Mouse (Mus musculus) stomach, embryonic 14.5 days (tissue): ENCODE measurements at regions not wholly inside any gene's neighbourhood (a gene's known extent, or its start where the extent isn't known, plus 50 kb on each side); places are given as distances from the start of the nearest gene placed in this dataset.

ENCODE experiments used
- ATAC-seq: fragments of 200-750 bp; cut with Nextera tagmentation; 2 replicates; pipeline ENCODE4 v1.8.0; 2017; ENCODE audit warnings: low read depth, moderate TSS enrichment; ENCODE audit not compliant: insufficient number of reproducible peaks, insufficient read depth, low FRiP score
- H3K27ac ChIP-seq: fragments of 300-500 bp; sonication (generic); 2 replicates; pipeline ENCODE4 v1.5.1; 2014; ENCODE audit warnings: mild to moderate bottlenecking, low read length, moderate library complexity, mixed read lengths
- H3K27me3 ChIP-seq: fragments of 300-500 bp; sonication (generic); 2 replicates; pipeline ENCODE4 v1.6.1; 2014; ENCODE audit warnings: low read length, control low read depth, mixed read lengths; ENCODE audit not compliant: control insufficient read depth, insufficient read depth
- H3K36me3 ChIP-seq: fragments of 300-500 bp; sonication (generic); 2 replicates; pipeline ENCODE4 v1.6.1; 2014; ENCODE audit warnings: mild to moderate bottlenecking, control low read depth, low read length, moderate library complexity, mixed read lengths; ENCODE audit not compliant: control insufficient read depth, insufficient read depth
- H3K4me1 ChIP-seq: fragments of 300-500 bp; sonication (generic); 2 replicates; pipeline ENCODE4 v1.6.1; 2014; ENCODE audit warnings: low read length, control low read depth, mixed read lengths; ENCODE audit not compliant: control insufficient read depth, insufficient read depth
- H3K4me2 ChIP-seq: fragments of 300-500 bp; sonication (generic); replicated peaks from 2 replicates; pipeline ENCODE4 v1.6.1; 2014; ENCODE audit warnings: low read depth, low read length, control low read depth
- H3K4me3 ChIP-seq: fragments of 300-500 bp; sonication (generic); 2 replicates; pipeline ENCODE4 v1.5.1; 2014; ENCODE audit warnings: low read depth, low read length, control low read depth
- H3K9ac ChIP-seq: fragments of 300-500 bp; sonication (generic); replicated peaks from 2 replicates; pipeline ENCODE4 v1.6.1; 2014; ENCODE audit warnings: low read depth, mild to moderate bottlenecking, control low read depth, low read length, moderate library complexity, mixed read lengths
- H3K9me3 ChIP-seq: fragments of 300-500 bp; sonication (generic); 2 replicates; pipeline ENCODE4 v1.6.1; 2016; ENCODE audit warnings: low read depth, low read length, control low read depth; ENCODE audit not compliant: control insufficient read depth
- WGBS: fragments of 180-500 bp; shearing (Covaris S2); extraction: QIAGEN DNeasy Blood & Tissue Kit; methylation state at CpG from one replicate; pipeline ENCODE4 v1.1.7; 2014; 5-methylcytosine and 5-hydroxymethylcytosine counted together

DNA sequence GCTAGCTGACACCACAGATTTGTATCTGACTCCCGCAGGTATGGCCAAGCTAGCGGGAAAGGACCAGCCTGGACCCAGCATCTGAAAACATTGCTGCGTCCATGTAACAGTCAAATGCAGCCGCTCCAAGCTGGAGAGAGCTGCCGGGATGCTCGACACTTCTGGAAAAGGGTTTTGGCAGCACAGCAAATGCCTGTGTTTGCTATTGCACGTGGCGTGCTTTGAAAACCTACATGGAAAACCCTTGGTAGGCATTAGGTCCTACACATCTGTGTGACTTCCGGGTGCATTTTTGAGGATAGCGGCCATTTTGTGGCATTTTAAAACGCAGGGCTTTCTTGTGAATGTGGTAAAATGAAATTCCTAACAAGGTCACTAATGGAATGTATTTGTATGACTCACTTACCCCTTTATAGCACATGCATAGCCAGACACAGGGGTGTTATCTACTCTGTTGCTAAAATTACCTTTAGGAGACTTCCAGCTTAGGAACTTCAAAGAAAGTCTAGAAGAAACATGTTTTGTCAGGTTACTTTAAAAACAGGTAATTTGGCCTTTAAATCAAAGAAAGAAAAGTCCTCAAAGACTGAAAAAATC lies 345.9 kb upstream of the Gm11114 start:
- Histone ChIP-seq H3K4me2 (no peak overlapping the region), H3K9ac (no peak overlapping the region), H3K27ac (no peak overlapping the region), H3K27me3 (no peaks in the 10 kb centered on the region), H3K9me3 (no peaks in the 10 kb centered on the region), H3K36me3 (no peaks in the 10 kb centered on the region), H3K4me3 (no peak overlapping the region), H3K4me1 (no peaks in the 10 kb centered on the region)
- 93% methylated on average over 11 of the region's 11 CpGs for WGBS
- ATAC-seq, result no peak

DNA sequence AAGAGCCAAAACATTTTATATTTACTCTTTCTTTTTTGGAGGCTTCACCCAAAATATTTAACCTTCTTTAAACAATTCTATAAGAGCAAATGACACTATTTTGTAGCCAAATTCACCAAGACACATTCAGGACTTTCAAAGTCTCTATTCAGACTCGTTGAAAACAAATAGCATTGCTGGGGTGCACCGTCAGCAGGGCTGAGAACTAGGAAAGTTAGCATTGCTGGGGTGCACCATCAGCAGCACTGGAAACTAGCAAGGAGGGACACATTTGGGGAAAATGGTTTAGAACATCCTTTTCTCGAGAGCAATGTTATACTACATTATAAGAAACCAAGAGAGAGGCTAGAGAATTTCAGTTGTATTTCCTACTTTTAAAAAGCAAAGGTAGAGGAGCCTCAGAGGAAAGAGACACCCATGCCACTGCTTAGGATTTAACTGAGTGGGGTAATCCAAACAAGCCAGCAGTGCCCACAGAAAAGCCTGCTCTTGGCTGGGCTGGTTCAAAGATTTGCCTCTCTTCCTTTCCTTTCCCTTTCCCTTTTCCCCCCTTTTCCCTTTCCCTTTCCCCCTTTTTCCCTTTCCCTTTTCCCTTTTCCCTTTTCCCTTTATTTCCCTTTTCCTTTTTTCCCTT lies 342.5 kb upstream of the Gm11114 start:
- H3K4me1 ChIP-seq, result no peaks in the 10 kb centered on the region
- no peaks in the 10 kb centered on the region for H3K36me3 ChIP-seq
- ATAC-seq, result no peak
- H3K27me3 ChIP-seq, result no peaks in the 10 kb centered on the region
- WGBS, result 84% methylated on average over 3 of the region's 3 CpGs
- no peak overlapping the region for H3K4me2 ChIP-seq
- H3K9me3 ChIP-seq, result no peaks in the 10 kb centered on the region
- H3K9ac ChIP-seq, result no peak overlapping the region
- H3K27ac ChIP-seq, result no peak overlapping the region
- H3K4me3 ChIP-seq, result no peak overlapping the region

DNA sequence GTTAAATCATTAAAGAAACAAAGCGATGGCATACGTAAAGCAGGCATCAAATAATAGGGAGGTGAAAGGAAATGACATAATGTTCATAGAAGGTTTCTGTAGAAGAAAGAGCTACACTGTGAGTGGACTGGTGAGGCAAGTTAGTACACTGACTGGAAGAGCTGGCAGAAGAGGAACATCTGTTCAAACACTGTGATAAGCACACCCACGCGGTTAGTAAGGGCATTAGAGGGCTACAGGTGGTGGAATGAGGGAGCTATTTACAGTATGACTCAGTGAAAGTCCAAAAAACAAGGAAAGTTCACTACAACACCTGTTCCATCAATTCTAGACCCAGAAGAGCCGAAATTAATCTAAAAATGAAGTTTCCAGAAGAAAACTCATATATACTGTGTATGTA lies 335.1 kb upstream of the Gm11114 start:
- Histone ChIP-seq H3K9me3 (no peaks in the 10 kb centered on the region), H3K27me3 (no peaks in the 10 kb centered on the region), H3K4me1 (no peaks in the 10 kb centered on the region), H3K36me3 (no peaks in the 10 kb centered on the region), H3K27ac (no peak overlapping the region), H3K4me3 (no peak overlapping the region), H3K9ac (no peak overlapping the region), H3K4me2 (no peak overlapping the region)
- no peak for ATAC-seq
- 81% methylated on average over 5 of the region's 5 CpGs for WGBS

DNA sequence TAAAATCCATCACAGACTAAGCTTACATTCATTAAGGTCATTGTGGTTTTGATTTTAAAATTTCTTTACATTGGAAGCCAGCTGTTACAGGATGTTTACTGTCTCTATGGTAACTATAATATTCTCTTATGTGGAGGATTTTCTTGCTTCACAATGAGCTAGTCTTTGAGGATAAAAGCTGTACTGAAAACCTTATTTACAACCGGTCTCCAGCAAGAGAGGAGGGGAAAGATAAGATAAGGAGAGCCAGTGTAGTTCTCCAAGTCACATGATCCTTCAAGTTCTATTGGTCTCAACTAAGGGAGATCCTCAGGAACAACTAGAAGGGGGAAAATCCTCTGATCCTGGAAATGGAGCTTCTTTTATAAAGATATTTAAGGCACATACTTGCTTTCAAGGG lies 309.2 kb upstream of the Gm11114 start:
- Histone ChIP-seq H3K27ac (no peak overlapping the region), H3K4me1 (no peaks in the 10 kb centered on the region), H3K27me3 (no peaks in the 10 kb centered on the region), H3K9me3 (no peaks in the 10 kb centered on the region), H3K36me3 (no peaks in the 10 kb centered on the region), H3K9ac (no peak overlapping the region), H3K4me3 (no peak overlapping the region), H3K4me2 (no peak overlapping the region)
- WGBS, result 20% methylated on average over 1 of the region's 1 CpGs
- 0 out of 2 replicates have a peak, but pooled peaks have one; percentile 49 for ATAC-seq

DNA sequence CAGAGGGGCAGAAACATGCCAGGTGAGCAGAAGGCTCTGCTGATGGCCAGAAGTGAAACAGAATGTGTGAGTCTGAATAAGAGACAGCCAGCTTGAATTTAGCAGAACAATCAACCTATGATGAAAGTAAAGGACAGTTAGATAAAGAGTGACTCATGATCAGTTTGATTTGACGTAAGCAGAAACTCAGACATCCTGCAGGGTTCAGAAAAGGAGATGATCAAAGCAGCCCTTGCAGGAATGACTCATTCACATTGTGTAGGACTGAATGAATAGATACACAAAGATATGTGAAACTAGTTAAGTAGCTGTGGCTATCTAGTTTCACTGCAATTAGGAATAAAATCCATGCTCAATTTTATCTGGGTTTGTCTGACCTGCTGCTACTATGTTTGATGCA lies 301.2 kb upstream of the Gm11114 start:
- ATAC-seq, result no peak
- H3K9ac ChIP-seq, result no peak overlapping the region
- no peaks in the 10 kb centered on the region for H3K36me3 ChIP-seq
- no peaks in the 10 kb centered on the region for H3K4me1 ChIP-seq
- H3K27ac ChIP-seq, result no peak overlapping the region
- H3K4me3 ChIP-seq, result no peak overlapping the region
- H3K27me3 ChIP-seq, result no peaks in the 10 kb centered on the region
- H3K4me2 ChIP-seq, result no peak overlapping the region
- H3K9me3 ChIP-seq, result no peaks in the 10 kb centered on the region
- WGBS, result 68% methylated on average over 1 of the region's 1 CpGs

DNA sequence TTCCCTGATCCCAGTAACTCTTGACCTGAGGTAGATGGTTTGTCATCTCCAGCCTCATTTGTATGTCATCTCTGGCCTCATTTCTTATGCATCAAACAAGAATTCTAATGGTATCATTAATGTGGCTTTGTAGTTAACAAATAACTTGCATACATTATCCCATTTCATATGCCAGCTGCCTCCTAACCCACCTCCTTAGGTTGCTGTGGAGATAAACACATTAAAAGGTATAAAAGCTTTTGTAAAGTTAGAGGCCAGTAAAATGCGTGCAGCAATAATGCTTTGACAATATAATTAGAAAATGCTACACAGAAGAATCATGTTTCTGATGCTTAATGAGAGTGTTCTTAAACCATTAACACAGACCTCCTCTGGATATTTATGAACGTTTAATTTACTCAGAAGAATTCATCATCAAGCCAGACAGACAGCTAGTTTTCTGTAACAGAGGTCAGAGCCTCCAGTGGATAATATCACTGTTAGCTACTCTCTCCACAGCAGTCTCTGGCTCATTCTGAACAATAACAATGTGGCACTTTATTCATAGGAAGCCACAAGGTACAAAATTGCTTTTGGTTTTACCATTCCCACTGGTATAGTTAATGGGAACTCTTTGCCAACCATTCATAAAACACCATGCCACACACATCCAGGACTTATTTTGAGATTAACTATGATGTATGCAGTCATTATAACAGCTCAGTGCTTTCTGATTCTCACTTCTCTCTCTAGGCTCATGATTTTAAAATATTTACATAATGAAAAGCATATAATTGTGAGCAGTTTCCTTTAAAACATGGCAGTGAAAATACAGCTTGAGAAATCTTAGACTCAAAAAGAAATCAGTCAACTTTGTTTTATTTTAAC lies 264.2 kb upstream of the Gm11114 start:
- Histone ChIP-seq H3K36me3 (no peaks in the 10 kb centered on the region), H3K9me3 (no peaks in the 10 kb centered on the region), H3K4me2 (no peak overlapping the region), H3K4me1 (no peaks in the 10 kb centered on the region), H3K4me3 (no peak overlapping the region), H3K27ac (no peak overlapping the region), H3K9ac (no peak overlapping the region), H3K27me3 (no peaks in the 10 kb centered on the region)
- WGBS, result 57% methylated on average over 2 of the region's 2 CpGs
- no peak for ATAC-seq

DNA sequence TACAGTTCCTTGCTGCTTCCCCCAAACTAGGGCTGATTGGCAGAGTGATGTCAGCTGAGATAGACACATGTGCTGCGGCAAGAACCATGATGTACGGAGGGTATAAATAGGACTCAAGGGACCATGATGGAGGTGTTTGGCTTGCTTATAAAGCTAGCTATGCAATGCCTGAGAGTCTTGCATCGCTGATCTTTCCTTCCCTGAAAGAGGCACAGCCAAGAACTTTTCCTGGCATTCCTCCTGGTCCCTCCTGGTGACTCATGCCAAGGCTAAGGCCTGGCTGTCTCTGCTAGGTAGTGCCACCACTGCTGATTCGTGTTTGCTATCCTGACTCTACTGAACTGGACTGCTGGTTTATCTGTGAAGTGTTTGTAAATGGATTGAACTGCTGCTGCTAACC lies 260.0 kb upstream of the Gm11114 start:
- H3K4me1 ChIP-seq, result no peaks in the 10 kb centered on the region
- H3K36me3 ChIP-seq, result no peaks in the 10 kb centered on the region
- H3K27ac ChIP-seq, result no peak overlapping the region
- no peak overlapping the region for H3K9ac ChIP-seq
- no peak overlapping the region for H3K4me3 ChIP-seq
- no peaks in the 10 kb centered on the region for H3K9me3 ChIP-seq
- H3K4me2 ChIP-seq, result no peak overlapping the region
- H3K27me3 ChIP-seq, result no peaks in the 10 kb centered on the region
- no peak for ATAC-seq
- 77% methylated on average over 4 of the region's 4 CpGs for WGBS

DNA sequence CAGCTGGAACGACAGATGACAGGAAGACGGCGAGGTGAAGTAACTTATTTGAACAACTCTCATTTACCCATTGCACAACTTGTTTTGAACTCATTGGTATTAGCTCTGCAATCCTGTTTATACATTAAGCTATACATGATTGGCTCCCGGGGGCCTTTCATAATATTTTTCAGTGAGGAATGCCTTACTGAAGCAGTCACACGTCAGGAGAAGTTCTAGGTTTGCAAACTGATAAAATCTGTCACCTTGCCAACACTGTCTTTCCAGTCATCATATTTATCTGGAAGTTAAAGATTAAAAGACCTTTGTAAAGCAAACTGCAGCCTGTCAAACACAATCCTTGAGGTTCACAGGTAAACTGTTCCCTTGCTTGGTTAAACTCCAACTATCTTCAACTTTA lies 232.6 kb upstream of the Gm11114 start:
- no peak overlapping the region for H3K9ac ChIP-seq
- no peaks in the 10 kb centered on the region for H3K4me1 ChIP-seq
- no peak overlapping the region for H3K27ac ChIP-seq
- ATAC-seq, result no peak
- H3K27me3 ChIP-seq, result no peaks in the 10 kb centered on the region
- H3K36me3 ChIP-seq, result no peaks in the 10 kb centered on the region
- H3K4me3 ChIP-seq, result no peak overlapping the region
- no peak overlapping the region for H3K4me2 ChIP-seq
- no peaks in the 10 kb centered on the region for H3K9me3 ChIP-seq
- WGBS, result 52% methylated on average over 5 of the region's 5 CpGs
